Mouse (Mus musculus) kidney, postnatal 0 days (tissue): Measurements from ENCODE around the gene Gins2. TPM values are rescaled to one million over a fixed set of nuclear protein-coding genes. Genes with fewer than 3 reads are reported as not detected.
A peak's percentile ranks its signal among the peaks of the same experiment; 100 is the strongest.

Source experiments
- ATAC-seq: fragments of 200-750 bp; cut with Nextera tagmentation; replicated peaks from 2 replicates; pipeline ENCODE4 v1.8.0; 2017; ENCODE audit warnings: low read depth, moderate number of reproducible peaks, moderate TSS enrichment, moderate library complexity; ENCODE audit not compliant: low FRiP score
- DNase-seq: peaks from one replicate; pipeline ENCODE4 v3.0.0-alpha.2; 2016; ENCODE audit warnings: low spot score
- H3K27ac ChIP-seq: fragments of 300-500 bp; sonication (generic); 2 replicates; pipeline ENCODE4 v1.5.1; 2014; ENCODE audit warnings: mild to moderate bottlenecking
- H3K27me3 ChIP-seq: fragments of 300-500 bp; sonication (generic); 2 replicates; pipeline ENCODE4 v1.6.1; 2014; ENCODE audit warnings: low read length, mixed read lengths; ENCODE audit not compliant: insufficient read depth
- H3K36me3 ChIP-seq: fragments of 300-500 bp; sonication (generic); 2 replicates; pipeline ENCODE4 v1.6.1; 2014; ENCODE audit warnings: low read length, mixed read lengths; ENCODE audit not compliant: insufficient read depth
- H3K4me1 ChIP-seq: fragments of 300-500 bp; sonication (generic); replicated peaks from 2 replicates; pipeline ENCODE4 v1.6.1; 2014; ENCODE audit warnings: antibody characterized with exemption, low read length, mixed read lengths; ENCODE audit not compliant: insufficient read depth
- H3K4me2 ChIP-seq: fragments of 300-500 bp; sonication (generic); 2 replicates; pipeline ENCODE4 v1.6.1; 2014; ENCODE audit warnings: mild to moderate bottlenecking, low read length, moderate library complexity, mixed read lengths
- H3K4me3 ChIP-seq: fragments of 300-500 bp; sonication (generic); replicated peaks from 2 replicates; pipeline ENCODE4 v1.5.1; 2014; ENCODE audit warnings: low read depth, low read length
- H3K9ac ChIP-seq: fragments of 300-500 bp; sonication (generic); 2 replicates; pipeline ENCODE4 v1.6.1; 2014; ENCODE audit warnings: low read depth, low read length
- H3K9me3 ChIP-seq: fragments of 300-500 bp; sonication (generic); replicated peaks from 2 replicates; pipeline ENCODE4 v1.6.1; 2016; ENCODE audit warnings: low read length, inconsistent platforms, mixed read lengths
- CTCF ChIP-seq: IDR thresholded peaks from 2 replicates; pipeline ENCODE4 v1.5.1; 2016; ENCODE audit warnings: antibody characterized with exemption, low read depth, mild to moderate bottlenecking, moderate library complexity
- WGBS: fragments of 180-500 bp; shearing (Covaris S2); extraction: QIAGEN DNeasy Blood & Tissue Kit; methylation state at CpG from one replicate; pipeline ENCODE4 v1.1.7; 2014; 5-methylcytosine and 5-hydroxymethylcytosine counted together
- polyA plus RNA-seq: library from polyadenylated mRNA; unstranded; fragments of >200 nt; fragmentation: Nextera tagmentation; extraction: Ambion mirVana; gene quantifications from 2 replicates; pipeline ENCODE4 v1.2.1, GENCODE M21; 2015

Gene Gins2
- polyA plus RNA-seq, 1 experiment from 2014 or later: 54.0 TPM

GRCm38 (mm10) chr8:120607460-120607859, 18.4 kb upstream of the Gins2 start:
- H3K36me3 ChIP-seq: no peaks in the 10 kb centered on the region
- no peak overlapping the region for H3K4me2 ChIP-seq
- no peak overlapping the region for H3K9ac ChIP-seq
- no peak overlapping the region for H3K4me3 ChIP-seq
- no peak for DNase-seq
- TF ChIP-seq CTCF: no peak
- no peak overlapping the region for H3K27ac ChIP-seq
- peak; percentile 44; the same call in 1 of the 2 replicates for ATAC-seq
- H3K9me3 ChIP-seq: no peaks in the 10 kb centered on the region
- no peaks in the 10 kb centered on the region for H3K27me3 ChIP-seq
- WGBS: 82% methylated on average over 9 of the region's 9 CpGs
- no peaks in the 10 kb centered on the region for H3K4me1 ChIP-seq

- ATAC-seq (no peak; the same call in 1 of the 2 replicates), DNase-seq (peak; percentile 47)
- 0 out of 2 replicates have a peak, but pooled peaks cover 3% of the 10 kb centered on the region for H3K4me1 ChIP-seq
- 0 out of 2 replicates have a peak, but pooled peaks cover 3% of the 10 kb centered on the region for H3K27me3 ChIP-seq
- no peak overlapping the region for H3K9ac ChIP-seq
- H3K9me3 ChIP-seq: no peaks in the 10 kb centered on the region
- H3K4me3 ChIP-seq: no peak overlapping the region
- no peak overlapping the region for H3K27ac ChIP-seq
- WGBS: 30% methylated on average over 6 of the region's 6 CpGs
- no peak for TF ChIP-seq CTCF
- no peaks in the 10 kb centered on the region for H3K36me3 ChIP-seq
- H3K4me2 ChIP-seq: no peak overlapping the region
These were observed 13.6 kb upstream of the Gins2 start for GRCm38 (mm10) chr8:120602672-120603071.

GRCm38 (mm10) chr8:120599504-120599903, 10.4 kb upstream of the Gins2 start:
- DNase-seq: peak; percentile 61
- H3K27ac ChIP-seq: no peak overlapping the region
- H3K9ac ChIP-seq: no peak overlapping the region
- H3K4me2 ChIP-seq: no peak overlapping the region
- 0 out of 2 replicates have a peak, but pooled peaks cover 3% of the 10 kb centered on the region for H3K4me1 ChIP-seq
- WGBS: 62% methylated on average over 7 of the region's 7 CpGs
- H3K9me3 ChIP-seq: no peaks in the 10 kb centered on the region
- no peak for ATAC-seq
- H3K36me3 ChIP-seq: no peaks in the 10 kb centered on the region
- peak; percentile 83 for TF ChIP-seq CTCF
- H3K27me3 ChIP-seq: 0 out of 2 replicates have a peak, but pooled peaks cover 3% of the 10 kb centered on the region
- H3K4me3 ChIP-seq: no peak overlapping the region

DNA sequence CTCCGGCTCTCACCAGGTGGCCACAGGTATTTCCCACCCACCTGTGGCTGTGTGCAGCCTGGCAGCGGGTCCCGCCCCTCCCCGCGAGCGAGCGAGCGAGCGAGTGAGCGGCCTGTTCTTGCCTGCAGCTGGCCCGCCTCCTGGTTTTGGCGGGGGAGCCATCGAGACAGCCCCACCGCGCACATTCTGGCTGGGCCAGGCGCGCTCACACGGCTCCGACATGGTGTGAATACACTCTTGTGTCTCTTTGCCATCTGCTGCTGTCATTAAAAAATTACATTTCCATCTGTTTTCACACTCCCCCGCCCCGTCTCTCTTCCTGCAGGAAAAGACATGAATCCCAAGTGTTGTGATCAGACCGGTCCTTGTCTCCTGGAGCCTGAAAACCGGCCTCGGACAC, 9.5 kb upstream of the Gins2 start:
- H3K27me3 ChIP-seq: 0 out of 2 replicates have a peak, but pooled peaks cover 3% of the 10 kb centered on the region
- no peaks in the 10 kb centered on the region for H3K9me3 ChIP-seq
- ATAC-seq (no peak), DNase-seq (no peak)
- H3K9ac ChIP-seq: no peak overlapping the region
- H3K4me1 ChIP-seq: 0 out of 2 replicates have a peak, but pooled peaks cover 3% of the 10 kb centered on the region
- H3K4me3 ChIP-seq: no peak overlapping the region
- peak overlapping the region; percentile 37 for H3K4me2 ChIP-seq
- no peaks in the 10 kb centered on the region for H3K36me3 ChIP-seq
- H3K27ac ChIP-seq: no peak overlapping the region
- 21% methylated on average over 24 of the region's 24 CpGs for WGBS
- no peak for TF ChIP-seq CTCF

GRCm38 (mm10) chr8:120595963-120596362, 6.9 kb upstream of the Gins2 start:
- H3K27ac ChIP-seq: no peak overlapping the region
- WGBS: 13% methylated on average over 5 of the region's 5 CpGs
- no peak overlapping the region for H3K9ac ChIP-seq
- no peak overlapping the region for H3K4me3 ChIP-seq
- no peak overlapping the region for H3K4me2 ChIP-seq
- TF ChIP-seq CTCF: peak; percentile 85
- DNase-seq (peak; percentile 68), ATAC-seq (no peak)
- H3K27me3 ChIP-seq: 0 out of 2 replicates have a peak, but pooled peaks cover 3% of the 10 kb centered on the region
- 0 out of 2 replicates have a peak, but pooled peaks cover 3% of the 10 kb centered on the region for H3K4me1 ChIP-seq
- no peaks in the 10 kb centered on the region for H3K9me3 ChIP-seq
- H3K36me3 ChIP-seq: no peaks in the 10 kb centered on the region

DNA sequence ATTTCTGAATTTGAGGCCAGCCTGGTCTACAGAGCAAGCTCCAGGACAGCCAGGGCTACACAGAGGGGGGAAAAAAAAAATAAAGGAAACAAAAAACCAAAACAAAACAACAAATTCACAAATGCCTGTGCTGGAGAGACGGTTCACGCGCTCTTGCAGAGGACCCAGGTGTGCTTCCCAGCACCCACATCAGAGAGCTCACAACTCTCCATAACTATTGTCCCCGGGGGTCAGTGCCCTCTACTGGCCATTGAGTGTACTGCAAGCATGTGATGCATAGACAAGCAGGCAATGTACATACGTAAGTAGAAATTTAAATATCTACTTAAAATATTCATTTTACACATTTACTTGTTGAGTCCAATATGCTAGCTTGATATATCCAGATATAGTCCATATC, 5.5 kb upstream of the Gins2 start:
- no peak for DNase-seq
- H3K9me3 ChIP-seq: no peaks in the 10 kb centered on the region
- H3K27ac ChIP-seq: no peak overlapping the region
- H3K4me3 ChIP-seq: no peak overlapping the region
- ATAC-seq: no peak
- WGBS: 91% methylated on average over 5 of the region's 5 CpGs
- peak; percentile 53 for TF ChIP-seq CTCF
- no peaks in the 10 kb centered on the region for H3K36me3 ChIP-seq
- peaks cover 9% of the 10 kb centered on the region; the same call in 1 of the 2 replicates for H3K4me1 ChIP-seq
- H3K4me2 ChIP-seq: no peak overlapping the region
- H3K27me3 ChIP-seq: 0 out of 2 replicates have a peak, but pooled peaks cover 3% of the 10 kb centered on the region
- H3K9ac ChIP-seq: no peak overlapping the region
